ENCODE assay signal across 11 mouse cellular contexts in the genomic region with DNA sequence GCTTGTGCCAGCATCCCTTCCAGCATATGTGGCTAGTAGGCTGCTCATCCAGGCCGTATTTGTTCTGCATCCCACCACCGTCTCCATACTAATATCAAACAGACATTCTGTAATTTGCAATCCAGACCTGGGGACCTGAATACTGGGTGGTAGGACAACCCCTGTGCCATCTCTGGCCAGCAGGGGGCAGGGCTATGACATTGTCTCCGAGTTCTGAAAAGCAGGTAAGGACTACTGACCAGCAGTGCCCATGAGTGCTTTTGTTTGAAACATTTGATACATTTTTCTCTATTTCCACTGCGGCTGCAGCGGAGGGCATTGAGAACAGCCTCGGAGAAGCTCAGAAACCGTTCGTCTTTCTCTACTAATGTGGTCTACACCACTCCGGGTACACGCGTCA. TPM values are rescaled to one million over a fixed set of nuclear protein-coding genes. Genes with fewer than 3 reads are reported as not detected.
A peak's percentile ranks its signal among the peaks of the same experiment; 100 is the strongest.
DNase-seq lines count a peak whose midpoint lies in the region; ATAC-seq and TF ChIP-seq lines count a peak whose summit lies in the region.
"Had no signal": no experiment of that assay in that cellular context is flagged by ENCODE, and none has a peak within 500 bp of the region (broad histone marks: within the 10 kb centered on the region; RNA-seq: fewer than 3 reads in every experiment).

No protein-coding gene starts in this region.

- no peak for DNase-seq in hindbrain, postnatal 0 days (ENCODE audit: low spot score)
- no peak for DNase-seq in G1E (ENCODE audit: low spot score)
- peak; percentile 20 for DNase-seq in embryo, embryonic 9.5 days (ENCODE audit: extremely low spot score)
- peak; percentile 56 for DNase-seq in lung, postnatal 36 days
- no peak for DNase-seq in right cerebral cortex, postnatal 25 days
- no peak for DNase-seq in heart, embryonic 10.5 days (ENCODE audit: low spot score)
- DNase-seq in adrenal gland, adult 8-10 months: no peak

- 0 out of 2 replicates have a peak, but pooled peaks have one; percentile 11 for ATAC-seq in hindbrain, postnatal 0 days
- ATAC-seq in hindbrain, embryonic 13.5 days (ENCODE audit: low FRiP score): no peak
- no peak for ATAC-seq in G1E (ENCODE audit: extremely low read depth, insufficient number of reproducible peaks, low FRiP score, poor library complexity, severe bottlenecking)

- H3K9ac ChIP-seq in hindbrain, postnatal 0 days (replicated peaks; ENCODE audit: low read length): no peak overlapping the region
- H3K9ac ChIP-seq in hindbrain, embryonic 13.5 days: no peak overlapping the region

- no peaks in the 10 kb centered on the region for H3K9me3 ChIP-seq in hindbrain, postnatal 0 days (ENCODE audit: low read length)
- no peaks in the 10 kb centered on the region for H3K9me3 ChIP-seq in hindbrain, embryonic 13.5 days
- H3K9me3 ChIP-seq in G1E (replicated peaks): peaks cover 19% of the 10 kb centered on the region
- no peaks in the 10 kb centered on the region for H3K9me3 ChIP-seq in heart, embryonic 10.5 days

- H3K36me3 ChIP-seq in hindbrain, postnatal 0 days (ENCODE audit: insufficient read depth, low read length): peaks cover 10% of the 10 kb centered on the region; the same call in 1 of the 2 replicates
- peaks cover 32% of the 10 kb centered on the region for H3K36me3 ChIP-seq in hindbrain, embryonic 13.5 days
- no peaks in the 10 kb centered on the region for H3K36me3 ChIP-seq in G1E (replicated peaks)
- peaks cover 10% of the 10 kb centered on the region; the same call in 1 of the 2 replicates for H3K36me3 ChIP-seq in heart, embryonic 10.5 days

- no peak overlapping the region for H3K4me3 ChIP-seq in hindbrain, postnatal 0 days (ENCODE audit: low read length)
- no peak overlapping the region for H3K4me3 ChIP-seq in hindbrain, embryonic 13.5 days
- H3K4me3 ChIP-seq in G1E (ENCODE audit: low read depth, low read length): no peak overlapping the region
- no peak overlapping the region for H3K4me3 ChIP-seq in heart, embryonic 10.5 days

- H3K27me3 ChIP-seq in hindbrain, postnatal 0 days (ENCODE audit: insufficient read depth, low read length): no peaks in the 10 kb centered on the region
- no peaks in the 10 kb centered on the region for H3K27me3 ChIP-seq in hindbrain, embryonic 13.5 days
- H3K27me3 ChIP-seq in G1E (ENCODE audit: insufficient read depth, low read length): no peaks in the 10 kb centered on the region; the same call in 1 of the 2 replicates
- no peaks in the 10 kb centered on the region for H3K27me3 ChIP-seq in heart, embryonic 10.5 days (ENCODE audit: insufficient read depth, poor library complexity, severe bottlenecking)

- no peak overlapping the region for H3K27ac ChIP-seq in hindbrain, postnatal 0 days
- H3K27ac ChIP-seq in hindbrain, embryonic 13.5 days: no peak overlapping the region
- H3K27ac ChIP-seq in heart, embryonic 10.5 days: no peak overlapping the region

- WGBS in hindbrain, postnatal 0 days: 90% methylated on average over 11 of the region's 11 CpGs
- WGBS in hindbrain, embryonic 13.5 days: 87% methylated on average over 11 of the region's 11 CpGs
- WGBS in heart, embryonic 10.5 days: 81% methylated on average over 11 of the region's 11 CpGs

- TF ChIP-seq CTCF in hindbrain, postnatal 0 days (IDR thresholded peaks at IDR 0.05; ENCODE audit: low read depth): peak; percentile 61
- TF ChIP-seq CTCF in G1E (IDR thresholded peaks at IDR 0.05; ENCODE audit: low read depth, low read length): peak; percentile 16; the same call in 1 of the 2 replicates

- H3K4me1 ChIP-seq in hindbrain, postnatal 0 days (ENCODE audit: insufficient read depth, low read length): no peaks in the 10 kb centered on the region
- H3K4me1 ChIP-seq in hindbrain, embryonic 13.5 days (replicated peaks): no peaks in the 10 kb centered on the region; the same call in 1 of the 2 replicates
- no peaks in the 10 kb centered on the region for H3K4me1 ChIP-seq in G1E (ENCODE audit: insufficient read depth, low read depth, low read length)
- H3K4me1 ChIP-seq in heart, embryonic 10.5 days: peaks cover 12% of the 10 kb centered on the region

- no peak overlapping the region for H3K4me2 ChIP-seq in hindbrain, postnatal 0 days (ENCODE audit: low read depth, low read length)
- H3K4me2 ChIP-seq in hindbrain, embryonic 13.5 days: no peak overlapping the region

RNA-seq across cellular contexts. Expression of a gene that starts 44.0 kb away (rescaled TPM):
- not detected in 2 replicates for total RNA-seq in hindbrain, postnatal 0 days (2014; rRNA removed)
- not detected in 2 replicates for polyA plus RNA-seq in hindbrain, postnatal 0 days (2015; fragmentation: Nextera tagmentation; extraction: Ambion mirVana)
- not detected in 2 replicates for polyA plus RNA-seq in hindbrain, embryonic 13.5 days (2015; fragmentation: Nextera tagmentation; extraction: Ambion mirVana)
- not detected in 2 replicates for total RNA-seq in G1E (2014; fragmentation: Nextera tagmentation)
- total RNA-seq in G1E (2017): 0.11 TPM in 1 of 2 replicates, not detected in the other
- not detected in 2 replicates for polyA plus RNA-seq in G1E (2012)
- polyA plus RNA-seq in heart, embryonic 10.5 days (2016; fragmentation: Nextera tagmentation; extraction: Ambion mirVana): 0.21 TPM in 1 of 2 replicates, not detected in the other
- total RNA-seq in adrenal gland, adult 8-10 months (2022): not detected
- total RNA-seq: left cerebral cortex, postnatal 14 days had no signal
- polyA plus RNA-seq: neural tube, embryonic 11.5 days; urinary bladder, adult 2 months had no signal

RNA-seq across cellular contexts. Expression of a gene that starts 53.2 kb away (rescaled TPM):
- total RNA-seq in hindbrain, postnatal 0 days (2014; rRNA removed): not detected in 2 replicates
- polyA plus RNA-seq in hindbrain, postnatal 0 days (2015; fragmentation: Nextera tagmentation; extraction: Ambion mirVana): 0.19 TPM in 1 of 2 replicates, not detected in the other
- polyA plus RNA-seq in hindbrain, embryonic 13.5 days (2015; fragmentation: Nextera tagmentation; extraction: Ambion mirVana): 0.10 TPM in 1 of 2 replicates, not detected in the other
- total RNA-seq in G1E (2014; fragmentation: Nextera tagmentation) (not detected in 2 replicates), G1E (2017) (0.27 TPM in 1 of 2 replicates, not detected in the other)
- polyA plus RNA-seq in G1E (2012): not detected in 2 replicates
- 0.15 and 4.3 TPM in 2 replicates for polyA plus RNA-seq in heart, embryonic 10.5 days (2016; fragmentation: Nextera tagmentation; extraction: Ambion mirVana)
- total RNA-seq in adrenal gland, adult 8-10 months (2022): not detected
- polyA plus RNA-seq: urinary bladder, adult 2 months had no signal

Comparison
In these comparisons a context has a peak if more than half of its experiments do, and no peak if none do; other contexts are left out.
1. DNase-seq: peak in embryo, embryonic 9.5 days (single experiment) and lung, postnatal 36 days (single experiment); none in hindbrain, postnatal 0 days (single experiment), G1E (single experiment), right cerebral cortex, postnatal 25 days (single experiment), heart, embryonic 10.5 days (single experiment) and adrenal gland, adult 8-10 months (single experiment).